Mouse (Mus musculus): ENCODE measurements at regions not wholly inside any gene's neighbourhood (a gene's known extent, or its start where the extent isn't known, plus 50 kb on each side); places are given as distances from the start of the nearest gene placed in this dataset.

GRCm38 (mm10) chr14:76791811-76792571 is 235.3 kb upstream of the Serp2 start:
- H3K27me3 ChIP-seq (ENCODE audit: control insufficient read depth, insufficient read depth, low read length): no peaks in the 10 kb centered on the region
- peak; percentile 95 for ATAC-seq (replicated peaks; ENCODE audit: low FRiP score)
- peak overlapping the region; percentile 87 for H3K27ac ChIP-seq (ENCODE audit: low read depth, low read length)
- 5% methylated on average over 6 of the region's 6 CpGs for WGBS
- peaks cover 12% of the 10 kb centered on the region for H3K4me1 ChIP-seq (replicated peaks; ENCODE audit: control insufficient read depth, insufficient read depth, low read length)
- peak overlapping the region; percentile 49 for H3K9ac ChIP-seq (ENCODE audit: low read length)
- H3K36me3 ChIP-seq (ENCODE audit: control insufficient read depth, insufficient read depth, low read length): no peaks in the 10 kb centered on the region
- no peak overlapping the region for H3K4me2 ChIP-seq (ENCODE audit: low read depth, low read length, severe bottlenecking)
- H3K9me3 ChIP-seq (ENCODE audit: control insufficient read depth, low read length): no peaks in the 10 kb centered on the region
- DNase-seq (ENCODE audit: low spot score): peak; percentile 71
- H3K4me3 ChIP-seq (ENCODE audit: low read depth, low read length): no peak overlapping the region

- DNase-seq (ENCODE audit: low spot score): peak; percentile 16
- H3K9ac ChIP-seq (ENCODE audit: low read length): no peak overlapping the region
Measured at GRCm38 (mm10) chr14:76789376-76789775, 232.7 kb upstream of the Serp2 start.

DNA sequence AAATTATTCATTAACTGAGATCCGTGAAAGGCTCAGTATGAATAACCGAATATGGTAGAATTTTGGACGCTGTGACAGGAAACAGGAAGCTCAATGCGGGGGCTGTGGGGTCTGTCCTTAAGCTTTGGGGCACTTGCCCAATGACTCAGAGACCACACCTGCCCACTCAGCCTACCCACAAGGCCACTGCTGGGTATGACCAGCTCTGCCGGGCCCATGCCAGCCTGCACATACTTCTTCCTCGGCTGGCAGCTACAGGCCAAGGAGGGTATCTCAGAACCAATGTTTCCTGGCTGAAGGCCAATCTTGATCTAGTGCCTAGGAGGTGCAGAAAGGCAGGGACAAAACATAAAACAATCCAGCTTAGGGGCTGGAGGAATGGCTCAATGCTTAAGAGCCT is 230.9 kb upstream of the Serp2 start:
- no peak for ATAC-seq (replicated peaks; ENCODE audit: low FRiP score)
- H3K27ac ChIP-seq (ENCODE audit: low read depth, low read length): no peak overlapping the region
- no peak overlapping the region for H3K9ac ChIP-seq (ENCODE audit: low read length)
- DNase-seq (ENCODE audit: low spot score): peak; percentile 34
- peaks cover 12% of the 10 kb centered on the region for H3K4me1 ChIP-seq (replicated peaks; ENCODE audit: control insufficient read depth, insufficient read depth, low read length)
- no peaks in the 10 kb centered on the region for H3K9me3 ChIP-seq (ENCODE audit: control insufficient read depth, low read length)
- no peak overlapping the region for H3K4me3 ChIP-seq (ENCODE audit: low read depth, low read length)
- 95% methylated on average over 6 of the region's 6 CpGs for WGBS
- no peaks in the 10 kb centered on the region for H3K27me3 ChIP-seq (ENCODE audit: control insufficient read depth, insufficient read depth, low read length)
- H3K36me3 ChIP-seq (ENCODE audit: control insufficient read depth, insufficient read depth, low read length): no peaks in the 10 kb centered on the region
- H3K4me2 ChIP-seq (ENCODE audit: low read depth, low read length, severe bottlenecking): no peak overlapping the region

More at GRCm38 (mm10) chr14:76789376-76789775, 232.7 kb upstream of the Serp2 start:
- no peaks in the 10 kb centered on the region for H3K9me3 ChIP-seq (ENCODE audit: control insufficient read depth, low read length)
- H3K27me3 ChIP-seq (ENCODE audit: control insufficient read depth, insufficient read depth, low read length): no peaks in the 10 kb centered on the region
- ATAC-seq (replicated peaks; ENCODE audit: low FRiP score): no peak
- no peak overlapping the region for H3K4me2 ChIP-seq (ENCODE audit: low read depth, low read length, severe bottlenecking)
- H3K4me3 ChIP-seq (ENCODE audit: low read depth, low read length): no peak overlapping the region
- peaks cover 12% of the 10 kb centered on the region for H3K4me1 ChIP-seq (replicated peaks; ENCODE audit: control insufficient read depth, insufficient read depth, low read length)
- no peaks in the 10 kb centered on the region for H3K36me3 ChIP-seq (ENCODE audit: control insufficient read depth, insufficient read depth, low read length)
- WGBS: 73% methylated on average over 7 of the region's 7 CpGs
- no peak overlapping the region for H3K27ac ChIP-seq (ENCODE audit: low read depth, low read length)

- no peak overlapping the region for H3K4me3 ChIP-seq (ENCODE audit: low read depth, low read length)
- 0 out of 2 replicates have a peak, but pooled peaks cover 3% of the 10 kb centered on the region for H3K4me1 ChIP-seq (replicated peaks; ENCODE audit: control insufficient read depth, insufficient read depth, low read length)
- H3K27ac ChIP-seq (ENCODE audit: low read depth, low read length): no peak overlapping the region
- no peaks in the 10 kb centered on the region for H3K27me3 ChIP-seq (ENCODE audit: control insufficient read depth, insufficient read depth, low read length)
- ATAC-seq (replicated peaks; ENCODE audit: low FRiP score) (no peak), DNase-seq (ENCODE audit: low spot score) (peak; percentile 17)
- no peak overlapping the region for H3K4me2 ChIP-seq (ENCODE audit: low read depth, low read length, severe bottlenecking)
- H3K9ac ChIP-seq (ENCODE audit: low read length): no peak overlapping the region
- H3K9me3 ChIP-seq (ENCODE audit: control insufficient read depth, low read length): no peaks in the 10 kb centered on the region
- WGBS: 82% methylated on average over 4 of the region's 4 CpGs
- no peaks in the 10 kb centered on the region for H3K36me3 ChIP-seq (ENCODE audit: control insufficient read depth, insufficient read depth, low read length)
Measured at GRCm38 (mm10) chr14:76786214-76786613, 229.5 kb upstream of the Serp2 start.

DNA sequence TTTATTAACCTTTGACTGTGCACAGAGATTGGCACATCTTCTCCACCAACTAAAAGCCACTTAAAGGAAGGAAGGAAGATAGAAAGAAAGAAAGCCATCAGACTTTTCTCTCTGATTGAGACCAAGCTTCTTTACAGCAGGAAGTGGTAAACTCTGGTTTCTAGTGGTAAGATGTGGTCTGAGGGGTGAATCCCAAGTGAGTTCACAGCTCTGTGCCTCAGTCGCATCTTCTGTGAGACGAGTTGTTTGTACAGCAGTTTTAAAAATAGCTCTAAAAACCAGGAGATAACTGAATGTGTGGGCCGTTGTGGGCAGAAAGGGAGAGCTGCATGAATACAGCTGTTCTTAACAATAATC is 224.8 kb upstream of the Serp2 start:
- Histone ChIP-seq H3K36me3 (ENCODE audit: control insufficient read depth, insufficient read depth, low read length) (no peaks in the 10 kb centered on the region), H3K9me3 (ENCODE audit: control insufficient read depth, low read length) (no peaks in the 10 kb centered on the region), H3K9ac (ENCODE audit: low read length) (no peak overlapping the region), H3K27me3 (ENCODE audit: control insufficient read depth, insufficient read depth, low read length) (no peaks in the 10 kb centered on the region), H3K4me1 (replicated peaks; ENCODE audit: control insufficient read depth, insufficient read depth, low read length) (0 out of 2 replicates have a peak, but pooled peaks cover 2% of the 10 kb centered on the region), H3K27ac (ENCODE audit: low read depth, low read length) (no peak overlapping the region), H3K4me2 (ENCODE audit: low read depth, low read length, severe bottlenecking) (no peak overlapping the region), H3K4me3 (ENCODE audit: low read depth, low read length) (no peak overlapping the region)
- DNase-seq (ENCODE audit: low spot score) (peak; percentile 8), ATAC-seq (replicated peaks; ENCODE audit: low FRiP score) (no peak)
- 81% methylated on average over 3 of the region's 3 CpGs for WGBS

GRCm38 (mm10) chr14:76780572-76781523 is 224.2 kb upstream of the Serp2 start:
- WGBS: 76% methylated on average over 14 of the region's 14 CpGs
- Histone ChIP-seq H3K4me1 (replicated peaks; ENCODE audit: control insufficient read depth, insufficient read depth, low read length) (0 out of 2 replicates have a peak, but pooled peaks cover 2% of the 10 kb centered on the region), H3K36me3 (ENCODE audit: control insufficient read depth, insufficient read depth, low read length) (no peaks in the 10 kb centered on the region), H3K9ac (ENCODE audit: low read length) (no peak overlapping the region), H3K4me3 (ENCODE audit: low read depth, low read length) (no peak overlapping the region), H3K9me3 (ENCODE audit: control insufficient read depth, low read length) (no peaks in the 10 kb centered on the region), H3K27me3 (ENCODE audit: control insufficient read depth, insufficient read depth, low read length) (no peaks in the 10 kb centered on the region), H3K27ac (ENCODE audit: low read depth, low read length) (no peak overlapping the region), H3K4me2 (ENCODE audit: low read depth, low read length, severe bottlenecking) (no peak overlapping the region)
- DNase-seq (ENCODE audit: low spot score) (peak; percentile 41), ATAC-seq (replicated peaks; ENCODE audit: low FRiP score) (no peak)

DNA sequence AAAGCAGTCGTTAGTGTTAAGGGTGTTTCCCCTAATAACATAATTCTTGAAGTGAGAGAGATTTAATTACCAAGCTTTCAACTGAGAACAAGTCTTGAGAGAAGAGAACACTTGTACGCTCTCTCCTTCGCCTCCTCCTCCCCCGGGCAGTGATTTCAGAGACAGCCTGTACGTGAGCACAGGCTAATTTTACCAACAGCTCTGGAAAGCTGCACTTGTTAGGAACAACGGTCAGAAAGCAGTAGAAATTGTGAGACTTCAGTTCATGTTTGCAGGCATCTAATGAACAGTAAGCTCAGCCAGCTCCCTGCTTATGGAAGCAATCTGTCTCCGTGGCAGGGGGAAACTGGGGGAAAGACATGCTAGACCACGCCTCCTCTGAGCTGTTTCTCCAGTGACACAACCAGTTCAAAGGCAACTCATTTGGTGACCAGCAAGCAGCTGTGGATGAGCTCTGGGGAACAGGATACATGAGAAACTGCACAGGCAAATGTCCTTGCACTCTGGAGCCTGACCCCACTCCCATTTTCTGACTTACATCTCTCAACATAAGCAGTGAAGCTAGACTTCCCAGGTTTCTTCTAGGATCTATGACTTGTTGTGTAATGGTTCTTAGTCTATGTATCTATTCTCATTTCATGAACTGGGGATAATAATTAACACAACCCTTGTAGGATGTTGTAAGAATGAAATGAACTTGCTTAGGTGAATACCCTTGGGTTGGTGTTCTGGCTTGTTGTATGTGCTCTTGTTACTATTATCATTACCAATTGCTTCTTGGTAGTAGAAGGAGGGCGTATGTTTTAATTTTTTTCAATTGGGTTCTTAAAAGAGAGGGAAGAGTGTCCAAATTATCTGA is 222.1 kb upstream of the Serp2 start:
- ATAC-seq (replicated peaks; ENCODE audit: low FRiP score): no peak
- Histone ChIP-seq H3K4me2 (ENCODE audit: low read depth, low read length, severe bottlenecking) (no peak overlapping the region), H3K27ac (ENCODE audit: low read depth, low read length) (no peak overlapping the region), H3K4me1 (replicated peaks; ENCODE audit: control insufficient read depth, insufficient read depth, low read length) (0 out of 2 replicates have a peak, but pooled peaks cover 2% of the 10 kb centered on the region), H3K9ac (ENCODE audit: low read length) (no peak overlapping the region), H3K36me3 (ENCODE audit: control insufficient read depth, insufficient read depth, low read length) (no peaks in the 10 kb centered on the region), H3K9me3 (ENCODE audit: control insufficient read depth, low read length) (no peaks in the 10 kb centered on the region), H3K4me3 (ENCODE audit: low read depth, low read length) (no peak overlapping the region), H3K27me3 (ENCODE audit: control insufficient read depth, insufficient read depth, low read length) (no peaks in the 10 kb centered on the region)
- 53% methylated on average over 9 of the region's 9 CpGs for WGBS
- DNase-seq (ENCODE audit: low spot score): peak; percentile 35

DNA sequence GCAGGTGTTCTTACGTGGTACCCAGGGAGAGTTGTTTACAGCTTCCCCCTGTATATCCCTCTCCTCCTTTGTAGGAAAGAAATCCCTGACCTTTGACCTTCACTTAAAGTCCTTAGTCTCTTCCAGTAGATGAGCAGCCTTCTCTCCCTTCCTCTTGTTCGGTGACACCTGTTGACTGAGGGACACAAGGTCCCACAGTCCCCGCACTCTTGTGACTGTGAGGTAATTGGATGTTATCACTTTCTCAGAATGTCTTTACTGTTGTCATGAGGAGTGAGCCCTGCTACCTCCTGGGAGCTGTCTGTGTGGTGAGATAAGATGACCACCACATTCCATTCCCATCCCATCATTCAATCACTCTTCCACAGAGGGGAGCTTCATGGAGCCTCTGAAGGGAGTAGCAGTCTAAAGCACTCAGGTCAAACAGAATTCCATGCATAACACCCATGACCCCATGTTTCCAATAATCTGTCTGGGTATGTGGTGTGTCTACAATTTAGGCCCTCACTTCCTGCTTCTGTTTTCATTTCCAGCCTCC is 218.8 kb upstream of the Serp2 start:
- no peaks in the 10 kb centered on the region for H3K9me3 ChIP-seq (ENCODE audit: control insufficient read depth, low read length)
- peak; percentile 36 for DNase-seq (ENCODE audit: low spot score)
- H3K27me3 ChIP-seq (ENCODE audit: control insufficient read depth, insufficient read depth, low read length): no peaks in the 10 kb centered on the region
- H3K4me2 ChIP-seq (ENCODE audit: low read depth, low read length, severe bottlenecking): no peak overlapping the region
- no peak overlapping the region for H3K9ac ChIP-seq (ENCODE audit: low read length)
- 72% methylated on average over 3 of the region's 3 CpGs for WGBS
- H3K27ac ChIP-seq (ENCODE audit: low read depth, low read length): no peak overlapping the region
- no peak overlapping the region for H3K4me3 ChIP-seq (ENCODE audit: low read depth, low read length)
- no peak for ATAC-seq (replicated peaks; ENCODE audit: low FRiP score)
- peaks cover 11% of the 10 kb centered on the region for H3K4me1 ChIP-seq (replicated peaks; ENCODE audit: control insufficient read depth, insufficient read depth, low read length)
- H3K36me3 ChIP-seq (ENCODE audit: control insufficient read depth, insufficient read depth, low read length): no peaks in the 10 kb centered on the region

All from forebrain, embryonic 11.5 days (tissue).